Mouse (Mus musculus) limb, embryonic 10.5 days (tissue): Measurements from ENCODE around the gene Ccdc153. TPM values are rescaled to one million over a fixed set of nuclear protein-coding genes. Genes with fewer than 3 reads are reported as not detected.

Experiments used
- DNase-seq: peaks from one replicate; pipeline ENCODE4 v3.0.0-alpha.2; 2017; ENCODE audit warnings: low spot score
- H3K27ac ChIP-seq: fragments of 300-500 bp; sonication (generic); 2 replicates; pipeline ENCODE4 v1.5.1; 2016; ENCODE audit warnings: mild to moderate bottlenecking
- H3K27me3 ChIP-seq: fragments of 300-500 bp; sonication (generic); 2 replicates; pipeline ENCODE4 v1.6.1; 2016; ENCODE audit warnings: low read depth, mild to moderate bottlenecking; ENCODE audit not compliant: poor library complexity, severe bottlenecking
- H3K36me3 ChIP-seq: fragments of 300-500 bp; sonication (generic); 2 replicates; pipeline ENCODE4 v1.6.1; 2016; ENCODE audit warnings: mild to moderate bottlenecking, moderate library complexity
- H3K4me1 ChIP-seq: fragments of 300-500 bp; sonication (generic); 2 replicates; pipeline ENCODE4 v1.6.1; 2016
- H3K4me3 ChIP-seq: fragments of 300-500 bp; sonication (generic); 2 replicates; pipeline ENCODE4 v1.5.1; 2016; ENCODE audit warnings: mild to moderate bottlenecking, moderate library complexity
- H3K9me3 ChIP-seq: fragments of 300-500 bp; sonication (generic); replicated peaks from 2 replicates; pipeline ENCODE4 v1.6.1; 2016; ENCODE audit warnings: mild to moderate bottlenecking
- whole genome bisulfite sequencing: fragments of 180-500 bp; shearing (Covaris S2); methylation state at CpG from one replicate; pipeline ENCODE4 v1.1.7; 2016; 5-methylcytosine and 5-hydroxymethylcytosine counted together
- polyA plus RNA-seq: library from polyadenylated mRNA; unstranded; fragments of >200 nt; fragmentation: Nextera tagmentation; extraction: Ambion mirVana; gene quantifications from 2 replicates; pipeline ENCODE4 v1.2.1, GENCODE M21; 2016

Ccdc153 gene
- not detected in 2 replicates for polyA plus RNA-seq

DNA sequence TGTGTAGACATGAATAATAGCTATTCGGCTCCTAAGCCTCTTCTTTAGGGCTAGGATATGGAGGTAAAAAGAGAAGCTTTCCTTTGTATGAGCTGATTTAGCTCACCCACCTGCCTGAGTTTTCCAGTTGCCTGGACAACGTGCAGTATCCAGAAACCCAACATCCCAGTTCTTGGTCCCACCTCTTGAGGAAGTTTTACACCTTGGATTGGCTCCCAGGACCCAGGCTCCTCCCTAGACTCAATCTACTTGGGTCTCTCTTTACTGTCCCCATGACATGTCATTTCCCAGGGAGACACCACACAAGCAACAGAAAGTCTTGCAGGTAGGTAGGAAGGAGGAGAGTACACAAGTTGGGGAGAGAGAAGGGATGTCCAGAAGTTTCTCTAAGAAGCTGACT is at the start of gene Ccdc153:
Gene Ccdc153 (plus strand): TSS at position 278 of the 400 bp plus-strand sequence.
- H3K36me3 ChIP-seq = no peaks in the 10 kb centered on the region
- no peaks in the 10 kb centered on the region for H3K27me3 ChIP-seq
- 50% methylated on average over 2 of the region's 2 CpGs for WGBS
- peaks cover 8% of the 10 kb centered on the region; the same call in 1 of the 2 replicates for H3K4me1 ChIP-seq
- H3K4me3 ChIP-seq = no peak within 1 kb of the TSS
- H3K27ac ChIP-seq = no peak within 1 kb of the TSS
- no peak for DNase-seq
- H3K9me3 ChIP-seq = no peaks in the 10 kb centered on the region

DNA sequence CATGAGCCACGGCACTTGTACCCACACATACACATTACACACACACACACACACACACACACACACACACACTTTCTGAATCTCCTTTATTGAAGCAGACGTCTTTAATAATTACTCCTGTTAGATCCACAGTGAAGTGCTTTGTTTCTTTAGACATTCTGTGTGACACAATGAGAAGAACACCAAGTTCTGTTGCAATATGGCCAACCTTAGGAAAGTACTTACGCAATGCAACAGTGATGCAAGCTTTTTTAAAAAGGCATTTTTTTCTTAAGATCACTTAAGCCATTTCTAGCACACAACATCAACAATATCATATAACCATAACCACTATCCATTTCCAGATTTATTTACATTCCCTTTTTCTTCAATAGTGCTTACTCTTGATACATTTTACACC is 49.3 kb upstream of the Ccdc153 start:
- Histone ChIP-seq H3K9me3 (no peaks in the 10 kb centered on the region), H3K4me1 (no peaks in the 10 kb centered on the region), H3K27me3 (no peaks in the 10 kb centered on the region), H3K36me3 (peaks cover 36% of the 10 kb centered on the region), H3K4me3 (no peak overlapping the region), H3K27ac (no peak overlapping the region)
- no peak for DNase-seq
- whole genome bisulfite sequencing = 89% methylated on average over 3 of the region's 3 CpGs

- Histone ChIP-seq H3K4me1 (no peaks in the 10 kb centered on the region), H3K9me3 (no peaks in the 10 kb centered on the region), H3K27me3 (no peaks in the 10 kb centered on the region), H3K4me3 (no peak overlapping the region), H3K27ac (no peak overlapping the region), H3K36me3 (peaks cover 43% of the 10 kb centered on the region)
- DNase-seq = no peak
- WGBS = 94% methylated on average over 3 of the region's 3 CpGs
These were observed 48.2 kb upstream of the Ccdc153 start for GRCm38 (mm10) chr9:44192312-44192711.

- Histone ChIP-seq H3K9me3 (no peaks in the 10 kb centered on the region), H3K27ac (no peak overlapping the region), H3K27me3 (no peaks in the 10 kb centered on the region), H3K36me3 (peaks cover 48% of the 10 kb centered on the region), H3K4me1 (no peaks in the 10 kb centered on the region), H3K4me3 (no peak overlapping the region)
- WGBS = 95% methylated on average over 5 of the region's 5 CpGs
- DNase-seq = no peak
These were observed 47.7 kb upstream of the Ccdc153 start for GRCm38 (mm10) chr9:44192794-44193193.

DNA sequence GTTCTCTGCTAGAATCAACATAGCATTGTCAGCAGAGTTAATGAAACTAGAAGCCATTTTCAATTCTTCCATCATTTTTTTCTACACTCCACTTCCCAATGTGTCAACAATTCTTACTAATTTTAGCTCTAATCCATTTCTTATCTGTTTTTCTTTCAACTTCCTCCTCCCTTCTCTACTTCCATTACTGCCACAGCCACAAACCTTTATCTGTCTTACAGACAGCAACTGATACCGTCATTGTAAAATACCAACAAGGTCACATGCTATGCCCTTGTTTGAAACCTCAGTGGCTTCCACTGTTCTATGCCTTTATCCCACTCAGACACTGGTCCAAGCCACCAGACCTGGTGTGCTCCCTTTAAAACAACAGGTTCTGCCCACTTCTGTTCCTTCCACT is 46.5 kb upstream of the Ccdc153 start:
- 94% methylated on average over 1 of the region's 1 CpGs for WGBS
- Histone ChIP-seq H3K27me3 (no peaks in the 10 kb centered on the region), H3K4me1 (no peaks in the 10 kb centered on the region), H3K36me3 (peaks cover 60% of the 10 kb centered on the region), H3K4me3 (no peak overlapping the region), H3K27ac (no peak overlapping the region), H3K9me3 (no peaks in the 10 kb centered on the region)
- DNase-seq = no peak

GRCm38 (mm10) chr9:44196354-44196753 is 44.1 kb upstream of the Ccdc153 start:
- WGBS = 92% methylated on average over 4 of the region's 4 CpGs
- no peak for DNase-seq
- Histone ChIP-seq H3K27me3 (no peaks in the 10 kb centered on the region), H3K36me3 (peaks cover 80% of the 10 kb centered on the region), H3K4me1 (no peaks in the 10 kb centered on the region), H3K9me3 (no peaks in the 10 kb centered on the region), H3K27ac (no peak overlapping the region), H3K4me3 (no peak overlapping the region)

DNA sequence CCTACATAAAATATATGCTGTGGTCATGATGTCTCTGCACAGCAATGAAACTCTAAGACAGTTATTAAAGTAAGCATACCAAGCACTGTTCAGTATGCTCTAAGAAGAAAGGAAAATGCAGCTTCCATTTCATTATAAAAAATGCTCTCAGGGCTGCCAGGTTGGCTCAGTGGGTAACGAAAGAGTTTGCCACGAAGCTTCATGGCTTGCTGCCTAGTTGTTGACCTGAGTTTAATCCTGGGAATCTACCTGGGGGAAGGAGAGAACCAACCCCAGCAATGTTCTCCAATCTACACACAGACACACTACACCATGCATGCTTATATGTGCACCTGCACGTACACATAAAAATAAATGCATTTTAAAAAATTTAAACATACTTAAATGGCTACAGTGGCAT is 41.3 kb upstream of the Ccdc153 start:
- H3K4me3 ChIP-seq = no peak overlapping the region
- DNase-seq = no peak
- H3K27me3 ChIP-seq = no peaks in the 10 kb centered on the region
- no peaks in the 10 kb centered on the region for H3K4me1 ChIP-seq
- H3K27ac ChIP-seq = no peak overlapping the region
- H3K36me3 ChIP-seq = peaks cover 74% of the 10 kb centered on the region
- H3K9me3 ChIP-seq = no peaks in the 10 kb centered on the region
- 92% methylated on average over 3 of the region's 3 CpGs for WGBS

DNA sequence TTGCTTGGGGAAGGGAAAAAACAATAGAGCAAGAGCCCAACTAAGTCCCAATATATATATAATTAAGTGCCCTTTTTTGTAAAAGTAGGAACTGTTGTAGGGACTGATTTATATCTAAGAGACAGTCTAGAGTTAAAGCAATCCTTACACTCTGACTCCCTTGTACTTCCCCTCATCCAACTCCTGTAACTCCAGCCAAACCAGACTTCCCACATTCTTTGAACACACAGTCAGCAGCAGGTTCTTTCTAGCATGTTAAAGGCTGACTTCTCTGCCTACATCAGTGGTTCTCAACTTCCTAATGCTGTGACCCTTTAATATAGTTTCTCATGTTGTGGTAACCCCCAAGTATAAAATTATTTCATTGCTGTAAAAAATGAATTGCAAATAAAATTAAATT is 40.9 kb upstream of the Ccdc153 start:
- DNase-seq = no peak
- no peak overlapping the region for H3K27ac ChIP-seq
- no peaks in the 10 kb centered on the region for H3K4me1 ChIP-seq
- peaks cover 75% of the 10 kb centered on the region for H3K36me3 ChIP-seq
- no peak overlapping the region for H3K4me3 ChIP-seq
- H3K27me3 ChIP-seq = no peaks in the 10 kb centered on the region
- no peaks in the 10 kb centered on the region for H3K9me3 ChIP-seq

DNA sequence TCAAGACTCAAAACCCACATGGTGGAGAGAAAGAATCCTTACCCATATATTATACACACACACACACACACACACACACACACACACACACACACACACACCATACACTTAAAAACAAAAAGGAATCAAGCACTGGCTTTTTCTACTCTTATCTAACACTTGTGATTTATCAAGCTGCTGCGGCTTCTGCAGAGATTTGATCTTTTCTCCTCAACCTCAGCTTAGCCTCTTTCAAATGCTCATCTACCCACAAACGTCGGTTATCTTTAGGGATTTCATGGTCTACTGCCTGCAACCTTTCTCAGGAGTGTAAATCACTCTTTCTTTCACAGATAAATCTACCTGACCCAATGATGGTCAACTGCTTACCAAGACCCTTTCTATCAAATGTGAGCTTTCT is 40.0 kb upstream of the Ccdc153 start:
- Histone ChIP-seq H3K27me3 (no peaks in the 10 kb centered on the region), H3K4me1 (no peaks in the 10 kb centered on the region), H3K27ac (no peak overlapping the region), H3K9me3 (no peaks in the 10 kb centered on the region), H3K36me3 (peaks cover 68% of the 10 kb centered on the region), H3K4me3 (no peak overlapping the region)
- DNase-seq = no peak
- WGBS = 88% methylated on average over 3 of the region's 3 CpGs

- Histone ChIP-seq H3K4me1 (no peaks in the 10 kb centered on the region), H3K27me3 (no peaks in the 10 kb centered on the region), H3K27ac (no peak overlapping the region), H3K4me3 (no peak overlapping the region), H3K9me3 (no peaks in the 10 kb centered on the region), H3K36me3 (peaks cover 42% of the 10 kb centered on the region)
- 95% methylated on average over 2 of the region's 2 CpGs for WGBS
- DNase-seq = no peak
These were observed 32.6 kb upstream of the Ccdc153 start for GRCm38 (mm10) chr9:44207840-44208239.

GRCm38 (mm10) chr9:44209416-44209815 is 31.1 kb upstream of the Ccdc153 start:
- no peak for DNase-seq
- Histone ChIP-seq H3K27ac (no peak overlapping the region), H3K27me3 (no peaks in the 10 kb centered on the region), H3K9me3 (no peaks in the 10 kb centered on the region), H3K4me3 (no peak overlapping the region), H3K36me3 (peaks cover 51% of the 10 kb centered on the region), H3K4me1 (no peaks in the 10 kb centered on the region)
- WGBS = 95% methylated on average over 4 of the region's 4 CpGs

GRCm38 (mm10) chr9:44212406-44212805 is 28.1 kb upstream of the Ccdc153 start:
- 98% methylated on average over 4 of the region's 4 CpGs for WGBS
- Histone ChIP-seq H3K27me3 (no peaks in the 10 kb centered on the region), H3K9me3 (no peaks in the 10 kb centered on the region), H3K36me3 (peaks cover 42% of the 10 kb centered on the region), H3K4me1 (no peaks in the 10 kb centered on the region), H3K4me3 (no peak overlapping the region), H3K27ac (no peak overlapping the region)
- no peak for DNase-seq

- no peaks in the 10 kb centered on the region for H3K4me1 ChIP-seq
- WGBS = 96% methylated on average over 14 of the region's 14 CpGs
- no peaks in the 10 kb centered on the region for H3K9me3 ChIP-seq
- no peaks in the 10 kb centered on the region for H3K27me3 ChIP-seq
- no peak overlapping the region for H3K4me3 ChIP-seq
- H3K36me3 ChIP-seq = peaks cover 42% of the 10 kb centered on the region
- DNase-seq = no peak
- H3K27ac ChIP-seq = no peak overlapping the region
These were observed 26.9 kb upstream of the Ccdc153 start for GRCm38 (mm10) chr9:44213538-44213937.

DNA sequence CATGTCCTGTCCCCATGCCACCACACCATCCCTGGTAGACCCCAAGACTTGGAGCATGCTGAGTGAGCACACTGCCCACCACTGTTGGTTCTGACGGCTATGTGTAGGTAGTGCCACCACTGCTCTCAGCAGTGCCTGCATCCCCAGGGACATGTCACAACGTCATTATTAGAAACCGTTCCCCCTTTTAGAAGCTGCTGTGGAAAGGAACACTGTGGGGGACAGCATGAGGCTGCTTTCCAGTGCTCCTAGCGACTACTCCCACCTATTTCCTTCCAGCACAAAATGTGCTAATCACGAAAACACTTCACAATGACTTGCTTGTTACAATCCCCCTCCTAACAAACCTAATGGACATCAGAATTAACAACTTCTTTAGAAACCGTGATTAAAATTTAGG is 14.5 kb upstream of the Ccdc153 start:
- Histone ChIP-seq H3K4me1 (no peaks in the 10 kb centered on the region), H3K27ac (no peak overlapping the region)

More for the DNA sequence above, 14.5 kb upstream of the Ccdc153 start:
- no peaks in the 10 kb centered on the region for H3K27me3 ChIP-seq
- H3K4me3 ChIP-seq = no peak overlapping the region
- no peaks in the 10 kb centered on the region for H3K9me3 ChIP-seq
- peaks cover 43% of the 10 kb centered on the region for H3K36me3 ChIP-seq
- DNase-seq = no peak
- 94% methylated on average over 6 of the region's 6 CpGs for WGBS
